Mouse (Mus musculus): Measurements from ENCODE around the gene Klhl2.
A peak's percentile ranks its signal among the peaks of the same experiment; 100 is the strongest.

The Klhl2 gene

GRCm38 (mm10) chr8:64764075-64764474 is 85.7 kb downstream of the Klhl2 start:
- DNase-seq, result no peak

DNA sequence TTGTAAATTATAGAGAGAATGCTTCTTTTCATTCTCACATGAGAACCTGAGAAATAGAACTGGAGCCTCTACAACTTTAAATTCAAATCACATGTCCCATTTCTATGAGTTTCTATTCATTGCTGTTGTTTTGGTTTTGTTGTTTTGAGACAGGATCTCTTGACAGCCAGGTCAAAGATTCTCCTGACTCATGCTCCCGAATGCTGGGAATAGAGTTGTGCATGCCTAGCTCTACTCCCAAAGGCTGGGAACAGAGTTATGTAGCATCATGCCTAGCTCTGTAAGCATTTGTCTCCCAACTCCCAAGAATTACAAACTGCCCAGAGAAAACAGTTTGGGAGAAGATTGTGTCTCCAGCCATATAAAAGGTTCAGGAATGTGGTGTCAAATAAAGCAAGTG is 87.1 kb downstream of the Klhl2 start:
- DNase-seq, result no peak

- DNase-seq, result peak; percentile 47
These were observed 88.4 kb downstream of the Klhl2 start for GRCm38 (mm10) chr8:64761430-64761829.

DNA sequence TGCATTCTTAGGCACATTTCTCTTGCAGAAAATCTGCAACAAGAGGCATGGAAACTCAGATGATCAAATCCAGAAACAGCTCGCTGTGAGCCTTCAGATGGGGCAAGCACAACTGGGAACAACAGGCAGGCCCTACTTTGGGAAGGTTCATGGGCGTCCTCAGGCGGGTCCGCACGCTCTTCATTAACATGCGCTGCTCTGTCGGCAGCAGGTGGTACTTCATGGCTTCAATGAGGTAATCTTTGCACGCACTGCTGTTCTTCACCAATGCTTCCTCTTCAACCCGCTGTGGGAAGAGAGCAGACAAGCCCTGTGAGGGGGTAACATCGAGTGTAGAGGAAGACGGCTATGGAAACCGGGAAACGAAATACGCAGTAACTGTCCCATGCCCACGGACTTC is 91.9 kb downstream of the Klhl2 start:
- DNase-seq, result no peak

DNA sequence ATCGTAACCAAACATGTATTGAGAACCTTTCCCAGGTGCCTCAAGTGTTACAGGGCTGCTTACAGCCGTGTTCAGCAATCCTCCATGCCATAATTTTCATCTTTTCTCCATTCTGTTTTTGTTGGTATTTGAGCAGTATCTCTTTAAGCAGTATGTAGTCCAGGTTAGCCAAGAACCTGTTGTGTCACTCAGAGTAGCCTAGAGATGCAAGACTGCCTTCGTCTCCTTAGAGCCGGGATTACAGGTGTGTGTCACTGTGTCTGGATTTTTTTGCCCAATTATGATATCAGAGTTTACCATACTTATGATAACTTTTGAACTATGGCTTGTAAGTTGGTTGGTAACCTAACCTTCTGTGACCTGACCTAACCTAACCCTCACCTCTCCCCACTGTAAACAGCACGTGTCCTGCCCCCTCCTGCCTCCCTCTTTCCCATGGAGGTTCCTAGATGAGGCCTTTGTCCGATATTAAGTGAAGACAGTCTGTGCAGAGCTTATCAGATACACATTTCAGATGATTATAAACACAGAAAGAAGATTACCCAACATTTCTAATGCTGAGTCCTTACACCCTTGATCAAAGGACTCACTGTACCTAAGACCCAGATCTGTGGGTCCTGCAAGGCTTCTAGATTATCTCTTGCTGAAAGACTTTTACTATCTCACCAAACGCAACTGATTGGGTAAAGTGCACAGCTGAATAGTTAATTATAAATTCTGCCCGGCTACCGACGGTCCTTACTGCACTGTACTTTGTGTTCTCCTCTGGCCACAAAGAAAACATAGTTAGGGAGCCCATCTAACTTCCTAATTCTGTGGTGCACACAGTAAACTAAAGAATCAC is 103.4 kb downstream of the Klhl2 start:
- no peak for DNase-seq

DNA sequence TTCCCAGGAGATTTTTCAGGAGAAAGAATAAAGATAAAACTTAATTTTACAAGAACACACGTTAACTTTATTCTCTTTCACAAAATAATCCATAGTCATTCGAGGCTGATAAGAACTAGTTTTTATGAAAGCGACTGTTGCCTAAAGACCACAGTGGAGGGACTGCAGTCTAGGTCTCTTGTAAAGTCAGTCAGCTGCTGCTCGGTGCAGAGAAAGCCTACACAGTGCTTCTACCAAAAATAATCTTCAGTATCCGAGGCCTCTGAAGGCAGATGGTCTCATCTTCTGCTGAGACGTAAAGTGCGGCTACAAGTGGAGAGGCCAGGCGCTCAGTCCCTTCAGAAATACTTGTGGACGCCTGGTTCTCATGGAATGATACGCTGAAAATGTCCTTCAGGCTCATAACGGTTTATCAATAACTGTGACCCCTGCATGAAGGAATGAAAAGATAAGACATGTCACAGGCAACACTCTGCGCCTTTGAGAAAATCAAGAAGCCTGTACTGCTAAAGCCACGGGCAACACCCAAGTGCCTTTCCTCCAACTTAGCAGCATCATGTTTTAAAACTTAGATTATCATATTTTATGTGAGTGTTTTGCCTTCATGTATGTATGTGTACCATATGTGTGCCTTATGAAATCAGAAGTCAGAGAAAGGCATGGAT is 109.1 kb downstream of the Klhl2 start:
- no peak for DNase-seq

- no peak for DNase-seq
These were observed 110.9 kb downstream of the Klhl2 start for GRCm38 (mm10) chr8:64738916-64739315.

DNA sequence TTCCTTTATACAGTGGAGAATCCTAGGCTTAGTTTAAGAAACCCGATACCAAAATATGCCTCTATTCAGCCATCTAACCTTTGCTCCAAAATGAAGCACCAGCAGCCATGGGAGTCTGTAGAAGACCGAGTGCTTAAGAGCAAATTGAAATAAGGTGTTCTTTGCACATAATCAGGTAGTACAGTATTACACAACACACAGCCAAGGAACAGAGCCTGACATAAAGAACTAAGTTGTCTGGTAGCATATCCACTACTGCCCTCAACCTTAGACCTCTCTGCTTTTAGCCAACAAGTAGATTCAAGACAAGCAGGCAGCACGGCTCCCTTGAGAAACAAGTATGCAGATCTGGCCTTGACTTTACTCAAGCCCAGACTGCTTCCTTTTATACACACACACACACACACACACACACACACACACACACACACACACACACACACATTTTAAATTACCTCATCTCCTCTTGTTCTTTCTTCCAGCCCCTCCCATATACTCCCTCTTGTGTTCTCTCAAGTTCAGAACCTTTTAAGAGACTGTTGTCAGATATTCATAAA is 113.0 kb downstream of the Klhl2 start:
- DNase-seq, result no peak

DNA sequence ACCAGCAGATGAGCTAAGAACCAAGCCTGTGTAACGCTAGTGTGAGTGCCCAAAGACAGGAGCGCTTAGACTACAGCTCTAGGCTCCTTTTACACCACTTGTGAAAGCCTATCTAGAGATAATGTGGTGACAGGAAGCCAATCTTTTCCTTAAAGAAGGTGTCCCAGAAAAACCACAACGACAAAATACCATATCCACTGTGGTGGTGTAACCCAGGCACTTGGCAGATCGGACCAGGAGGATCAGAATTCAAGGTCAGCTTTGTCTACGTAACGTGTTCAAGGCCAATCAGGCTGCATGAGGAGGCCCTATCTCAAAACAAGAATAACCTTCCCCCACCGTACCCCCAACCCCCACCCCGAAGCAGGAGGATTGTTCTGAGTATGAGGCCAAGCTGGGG is 114.7 kb downstream of the Klhl2 start:
- peak; percentile 7 for DNase-seq

- DNase-seq, result peak; percentile 98
These were observed 116.4 kb downstream of the Klhl2 start, which contains the start of gene Msmo1 for GRCm38 (mm10) chr8:64733271-64733943. TSS of gene Msmo1 (minus strand) at chr8:64733792.

DNA sequence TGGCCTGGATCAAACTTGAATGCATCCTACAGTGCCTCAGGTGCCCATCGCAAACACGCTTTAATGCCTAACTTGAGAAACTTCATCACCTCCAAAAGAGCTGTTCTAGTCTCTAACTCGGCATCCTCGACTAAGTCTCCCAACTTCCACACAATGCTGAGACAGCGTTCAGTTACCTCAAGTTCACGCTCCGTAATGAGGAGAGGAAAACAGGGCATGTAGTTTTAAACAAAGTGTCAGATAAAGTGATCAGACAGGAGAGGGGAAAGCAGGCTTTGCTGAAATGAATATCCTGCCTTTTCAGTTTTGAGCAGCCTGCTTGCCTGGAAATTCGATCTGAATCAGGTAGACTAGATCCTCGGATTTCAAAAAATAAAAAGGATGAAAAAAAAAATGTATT is 117.2 kb downstream of the Klhl2 start:
- no peak for DNase-seq

- DNase-seq, result no peak
These were observed 121.7 kb downstream of the Klhl2 start for GRCm38 (mm10) chr8:64728156-64728555.

DNA sequence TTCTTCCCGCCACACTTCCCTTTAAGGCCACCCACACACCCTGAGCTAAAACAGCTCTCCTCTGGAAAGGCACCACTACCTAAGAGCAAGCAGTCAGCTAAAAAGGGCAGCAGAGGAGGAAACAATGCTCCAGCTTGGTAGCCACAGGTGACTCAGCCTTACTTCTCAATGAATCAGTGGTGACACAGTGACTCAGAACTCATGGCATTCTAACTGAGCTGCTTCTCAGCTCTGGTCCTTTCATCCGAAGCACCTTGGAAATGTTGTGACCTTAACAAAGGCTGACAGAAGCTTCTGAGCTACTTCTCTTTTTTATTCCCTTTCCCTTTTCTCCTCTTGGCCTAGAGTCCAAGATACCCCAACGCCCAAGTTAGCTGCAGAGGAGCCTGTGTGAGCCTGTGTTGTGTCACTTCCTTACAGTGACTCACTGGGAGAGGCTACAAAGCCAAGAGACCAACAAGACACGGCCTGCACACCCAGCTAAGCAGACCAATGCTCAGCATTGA is 123.6 kb downstream of the Klhl2 start:
- no peak for DNase-seq

DNA sequence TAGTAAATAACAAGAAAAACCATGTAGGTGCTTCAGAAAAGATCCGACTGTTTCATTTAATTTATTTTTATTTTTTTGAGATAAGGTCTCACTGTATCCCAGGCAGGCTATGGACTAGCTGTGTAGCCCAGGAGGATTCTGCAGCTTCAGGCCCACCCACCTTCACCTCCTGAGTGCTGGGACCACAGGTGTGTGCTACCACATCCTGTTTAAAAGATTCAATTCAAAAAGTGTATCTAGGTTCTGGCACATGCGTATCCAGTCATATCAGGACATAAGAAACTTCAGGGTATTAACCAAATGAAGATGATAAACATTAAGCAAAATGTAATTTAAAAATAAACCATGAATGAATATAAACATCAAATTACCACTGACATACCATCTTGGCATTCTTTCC is 126.6 kb downstream of the Klhl2 start:
- DNase-seq, result no peak

- DNase-seq, result no peak
These were observed 131.9 kb downstream of the Klhl2 start for GRCm38 (mm10) chr8:64717868-64718267.

DNA sequence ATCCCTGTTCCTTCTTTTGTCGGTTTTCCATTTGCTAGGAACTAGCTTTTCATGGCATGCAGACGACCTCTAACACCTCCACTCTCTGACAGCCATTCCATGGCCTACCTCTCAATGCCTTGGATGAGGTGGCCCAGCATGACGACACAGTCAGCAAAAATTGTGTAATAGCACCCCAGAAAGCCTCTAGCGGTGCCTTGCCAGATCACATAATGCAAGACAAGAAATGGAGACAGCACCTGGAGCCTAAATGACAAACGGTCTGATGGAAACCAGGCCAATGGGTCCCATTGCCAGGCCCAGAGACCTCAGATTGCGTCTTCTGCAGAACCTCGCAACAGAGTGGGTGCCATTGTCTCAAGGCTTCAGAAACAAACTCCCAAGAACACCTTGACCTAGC is 137.3 kb downstream of the Klhl2 start:
- no peak for DNase-seq

DNA sequence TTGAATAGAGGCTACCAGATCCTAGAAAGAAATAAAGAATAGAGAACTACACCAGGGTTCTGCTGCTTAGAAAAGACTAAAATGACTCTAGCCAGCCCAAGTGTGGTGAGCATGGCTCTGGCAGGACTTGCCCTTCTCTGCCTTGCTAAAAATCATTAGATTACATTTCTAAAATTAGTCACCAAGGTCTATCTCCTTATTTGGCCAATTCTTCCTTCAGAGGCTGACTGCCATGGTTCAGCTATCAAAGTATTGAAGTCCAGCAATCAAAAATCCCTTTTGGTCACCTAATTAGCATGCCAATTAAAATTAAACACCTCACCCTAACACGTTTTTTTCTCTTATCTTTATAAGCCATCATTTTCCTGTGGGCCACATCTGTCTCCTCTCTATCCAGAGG is 138.3 kb downstream of the Klhl2 start:
- no peak for DNase-seq

DNA sequence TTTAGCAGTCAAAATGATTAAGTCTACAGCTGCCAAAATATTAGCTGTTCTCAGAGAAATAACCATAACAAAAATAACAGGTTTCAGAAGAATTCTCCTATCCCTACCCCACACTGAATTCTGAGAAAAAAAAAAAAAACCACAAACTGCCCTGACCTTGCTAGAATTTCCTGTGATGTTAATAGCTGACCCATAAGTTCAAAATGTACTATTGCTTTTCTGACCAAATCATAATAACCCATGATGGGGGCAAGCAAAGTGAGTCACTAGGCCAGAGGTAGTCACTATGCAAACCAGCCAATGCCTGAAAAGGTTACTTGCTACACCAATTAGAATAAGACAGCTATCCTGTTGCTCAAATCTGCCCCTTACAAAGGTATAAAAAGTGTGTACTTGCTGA is 142.3 kb downstream of the Klhl2 start:
- DNase-seq, result no peak

DNA sequence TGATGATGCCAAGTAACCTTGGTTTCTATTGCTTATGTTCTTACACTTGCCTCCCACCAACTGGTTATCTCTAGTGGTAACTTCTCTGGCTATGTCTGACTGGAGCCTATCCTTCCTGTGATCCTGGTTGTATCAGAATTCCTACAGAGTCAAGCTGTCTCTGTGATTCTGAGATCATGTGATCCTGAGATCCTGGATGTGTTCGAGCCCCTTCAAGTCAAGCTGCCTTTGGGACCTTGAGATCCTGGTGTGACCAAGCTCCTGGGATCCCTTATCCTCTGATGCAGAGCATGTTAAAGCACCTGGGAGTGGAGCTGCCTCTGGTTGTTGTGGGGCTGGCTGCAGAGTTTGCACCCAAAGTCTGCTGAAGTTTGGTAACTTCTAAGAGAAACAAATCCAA is 146.6 kb downstream of the Klhl2 start:
- DNase-seq, result no peak

DNA sequence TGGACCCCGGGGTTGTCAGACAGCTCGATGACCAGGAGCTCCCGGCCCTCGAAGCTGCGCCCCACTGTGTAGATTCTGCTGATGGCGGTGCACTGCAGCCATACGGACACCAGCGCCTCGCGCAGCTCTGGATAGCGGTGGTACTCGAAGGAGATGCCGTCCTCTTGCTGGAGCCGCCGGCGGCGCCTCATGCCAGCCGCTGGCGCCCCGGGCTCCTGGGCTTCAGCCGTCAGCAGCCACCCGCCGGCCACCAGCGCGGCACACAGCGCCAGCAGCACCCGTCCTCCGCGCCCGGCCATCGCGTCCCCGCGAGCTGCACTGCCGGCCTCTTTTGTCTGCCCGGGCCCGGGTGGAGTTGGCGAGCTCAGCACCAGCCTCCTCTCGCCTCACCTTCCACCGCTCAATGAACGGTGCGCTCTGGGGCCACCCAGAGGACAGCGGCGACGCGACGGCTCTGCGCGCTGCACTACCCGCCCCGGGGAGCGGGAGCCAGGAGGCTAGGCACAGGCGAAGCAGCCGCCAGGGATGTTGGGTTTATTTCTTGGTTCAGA is 157.1 kb downstream of the Klhl2 start, which contains the start of gene Cpe:
Gene Cpe (minus strand): TSS at position 404 of the 551 bp plus-strand sequence.
- peak; percentile 94 for DNase-seq

- DNase-seq, result peak; percentile 66
These were observed 158.0 kb downstream of the Klhl2 start for GRCm38 (mm10) chr8:64691591-64692401.

DNA sequence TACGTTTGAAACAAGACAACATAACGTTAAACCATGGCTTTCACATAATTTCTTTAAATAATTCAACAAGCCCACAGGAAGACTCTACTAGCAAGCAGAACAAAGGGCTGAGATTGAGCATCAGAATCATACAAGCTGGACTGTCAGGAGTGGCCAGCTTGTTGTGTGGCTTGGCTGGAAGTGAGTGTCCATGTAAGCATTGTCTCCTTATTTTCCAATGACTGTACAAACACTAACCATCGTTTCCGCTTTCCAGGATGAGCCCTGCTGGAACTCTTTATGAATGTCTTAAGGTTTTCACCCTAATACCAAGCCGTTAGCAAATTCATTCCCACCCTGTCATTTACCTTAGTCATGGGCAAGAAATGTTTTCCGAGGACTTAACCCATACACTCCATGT is 159.0 kb downstream of the Klhl2 start:
- DNase-seq, result peak; percentile 57
